Mouse (Mus musculus) lung, adult 2 months (tissue): ENCODE data around the gene Folh1.

Experiments used
- CTCF ChIP-seq: fragments of 200-500 bp; IDR thresholded peaks from 2 replicates; pipeline ENCODE4 v1.5.1; 2011; ENCODE audit warnings: mild to moderate bottlenecking, low read length, control low read depth; ENCODE audit not compliant: insufficient read depth
- POLR2A ChIP-seq: fragments of 200-500 bp; IDR thresholded peaks from 2 replicates; pipeline ENCODE4 v1.6.1; 2011; ENCODE audit warnings: low read depth, mild to moderate bottlenecking, control low read depth, low read length, borderline replicate concordance; ENCODE audit errors: extremely low read depth

DNA sequence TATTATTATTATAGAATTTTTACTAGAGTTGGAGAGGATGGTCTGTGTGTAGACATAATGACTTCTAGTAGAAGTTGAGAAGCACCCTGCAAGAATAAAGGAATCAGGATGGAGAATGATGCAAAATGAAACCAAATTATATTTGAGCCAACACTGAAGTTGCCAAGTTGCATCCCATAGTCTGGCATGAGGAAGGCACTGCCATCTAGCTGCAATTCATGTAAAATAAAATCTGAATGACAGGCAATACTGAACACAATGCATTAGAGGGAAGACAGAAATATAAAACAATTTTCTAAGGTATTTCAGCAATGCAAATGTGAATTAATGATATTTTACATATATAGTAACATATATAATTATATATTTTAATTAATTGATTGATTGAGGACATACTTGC is 50.7 kb downstream of the Folh1 start:
- TF ChIP-seq CTCF = no peak
- no peak for TF ChIP-seq POLR2A
